Mouse (Mus musculus): Measurements from ENCODE around the gene Phlda1. TPM values are rescaled to one million over a fixed set of nuclear protein-coding genes. Genes with fewer than 3 reads are reported as not detected.

Phlda1 gene
- polyA plus RNA-seq, 1 experiment from 2014 or later, result 106 TPM

- no peaks in the 10 kb centered on the region for H3K27me3 ChIP-seq
- no peaks in the 10 kb centered on the region for H3K36me3 ChIP-seq
- H3K9me3 ChIP-seq, result no peaks in the 10 kb centered on the region
- WGBS, result 79% methylated on average over 4 of the region's 4 CpGs
- no peak overlapping the region for H3K4me2 ChIP-seq
- H3K27ac ChIP-seq (replicated peaks), result no peak overlapping the region
- H3K4me3 ChIP-seq, result no peak overlapping the region
- ATAC-seq (ENCODE audit: low read depth), result no peak
- peaks cover 15% of the 10 kb centered on the region for H3K4me1 ChIP-seq (replicated peaks)
- no peak overlapping the region for H3K9ac ChIP-seq
Measured at GRCm38 (mm10) chr10:111518350-111518749, 12.3 kb downstream of the Phlda1 start.

- Histone ChIP-seq H3K9ac (no peak overlapping the region), H3K4me2 (peak overlapping the region; percentile 39), H3K9me3 (no peaks in the 10 kb centered on the region), H3K27me3 (no peaks in the 10 kb centered on the region), H3K4me1 (replicated peaks) (peaks cover 30% of the 10 kb centered on the region), H3K4me3 (no peak overlapping the region), H3K27ac (replicated peaks) (peak overlapping the region; percentile 56), H3K36me3 (no peaks in the 10 kb centered on the region)
- 58% methylated on average over 24 of the region's 24 CpGs for WGBS
- ATAC-seq (ENCODE audit: low read depth), result no peak; the same call in 1 of the 2 replicates
Measured at GRCm38 (mm10) chr10:111519620-111520370, 13.7 kb downstream of the Phlda1 start.

GRCm38 (mm10) chr10:111520621-111521020 lies 14.5 kb downstream of the Phlda1 start:
- H3K4me1 ChIP-seq (replicated peaks), result peaks cover 32% of the 10 kb centered on the region
- no peak overlapping the region for H3K27ac ChIP-seq (replicated peaks)
- H3K36me3 ChIP-seq, result no peaks in the 10 kb centered on the region
- no peak overlapping the region for H3K9ac ChIP-seq
- H3K27me3 ChIP-seq, result no peaks in the 10 kb centered on the region
- H3K4me3 ChIP-seq, result no peak overlapping the region
- H3K4me2 ChIP-seq, result no peak overlapping the region
- no peaks in the 10 kb centered on the region for H3K9me3 ChIP-seq
- WGBS, result 69% methylated on average over 3 of the region's 3 CpGs
- no peak for ATAC-seq (ENCODE audit: low read depth)

GRCm38 (mm10) chr10:111521636-111522035 lies 15.6 kb downstream of the Phlda1 start:
- no peaks in the 10 kb centered on the region for H3K36me3 ChIP-seq
- H3K4me3 ChIP-seq, result no peak overlapping the region
- H3K9me3 ChIP-seq, result no peaks in the 10 kb centered on the region
- H3K4me2 ChIP-seq, result no peak overlapping the region
- H3K4me1 ChIP-seq (replicated peaks), result peaks cover 32% of the 10 kb centered on the region
- no peak overlapping the region for H3K27ac ChIP-seq (replicated peaks)
- H3K9ac ChIP-seq, result no peak overlapping the region
- WGBS, result 65% methylated on average over 4 of the region's 4 CpGs
- ATAC-seq (ENCODE audit: low read depth), result no peak
- no peaks in the 10 kb centered on the region for H3K27me3 ChIP-seq

GRCm38 (mm10) chr10:111522230-111522629 lies 16.1 kb downstream of the Phlda1 start:
- Histone ChIP-seq H3K4me1 (replicated peaks) (peaks cover 32% of the 10 kb centered on the region), H3K27me3 (no peaks in the 10 kb centered on the region), H3K36me3 (no peaks in the 10 kb centered on the region), H3K27ac (replicated peaks) (no peak overlapping the region), H3K9me3 (no peaks in the 10 kb centered on the region), H3K9ac (no peak overlapping the region), H3K4me3 (no peak overlapping the region), H3K4me2 (no peak overlapping the region)
- 73% methylated on average over 4 of the region's 4 CpGs for WGBS
- no peak for ATAC-seq (ENCODE audit: low read depth)

- H3K27me3 ChIP-seq, result no peaks in the 10 kb centered on the region
Measured at GRCm38 (mm10) chr10:111523894-111524293, 17.8 kb downstream of the Phlda1 start.

GRCm38 (mm10) chr10:111527057-111527456 lies 21.0 kb downstream of the Phlda1 start:
- Histone ChIP-seq H3K9ac (no peak overlapping the region), H3K9me3 (no peaks in the 10 kb centered on the region), H3K36me3 (no peaks in the 10 kb centered on the region), H3K27ac (replicated peaks) (no peak overlapping the region), H3K27me3 (no peaks in the 10 kb centered on the region), H3K4me1 (replicated peaks) (peaks cover 22% of the 10 kb centered on the region), H3K4me2 (no peak overlapping the region), H3K4me3 (no peak overlapping the region)
- ATAC-seq (ENCODE audit: low read depth), result no peak
- WGBS, result 78% methylated on average over 5 of the region's 5 CpGs

More at GRCm38 (mm10) chr10:111523894-111524293, 17.8 kb downstream of the Phlda1 start:
- ATAC-seq (ENCODE audit: low read depth), result peak; percentile 30; the same call in 1 of the 2 replicates
- Histone ChIP-seq H3K4me3 (no peak overlapping the region), H3K9me3 (no peaks in the 10 kb centered on the region), H3K4me1 (replicated peaks) (peaks cover 32% of the 10 kb centered on the region), H3K36me3 (no peaks in the 10 kb centered on the region), H3K27ac (replicated peaks) (0 out of 2 replicates have a peak overlapping the region, but pooled peaks have one; percentile 25), H3K9ac (no peak overlapping the region), H3K4me2 (no peak overlapping the region)
- WGBS, result 31% methylated on average over 12 of the region's 12 CpGs

- no peak overlapping the region for H3K9ac ChIP-seq
- no peaks in the 10 kb centered on the region for H3K27me3 ChIP-seq
- H3K4me2 ChIP-seq, result no peak overlapping the region
- H3K4me1 ChIP-seq (replicated peaks), result peaks cover 22% of the 10 kb centered on the region
- no peaks in the 10 kb centered on the region for H3K36me3 ChIP-seq
- no peak overlapping the region for H3K4me3 ChIP-seq
- no peak for ATAC-seq (ENCODE audit: low read depth)
- 87% methylated on average over 7 of the region's 7 CpGs for WGBS
- no peaks in the 10 kb centered on the region for H3K9me3 ChIP-seq
- H3K27ac ChIP-seq (replicated peaks), result no peak overlapping the region
Measured at GRCm38 (mm10) chr10:111527613-111528012, 21.5 kb downstream of the Phlda1 start.

- Histone ChIP-seq H3K27ac (replicated peaks) (no peak overlapping the region), H3K9ac (no peak overlapping the region), H3K9me3 (no peaks in the 10 kb centered on the region), H3K4me1 (replicated peaks) (peaks cover 18% of the 10 kb centered on the region), H3K4me3 (no peak overlapping the region), H3K4me2 (no peak overlapping the region), H3K36me3 (no peaks in the 10 kb centered on the region), H3K27me3 (no peaks in the 10 kb centered on the region)
- ATAC-seq (ENCODE audit: low read depth), result no peak
- WGBS, result 78% methylated on average over 4 of the region's 4 CpGs
Measured at GRCm38 (mm10) chr10:111528283-111528682, 22.2 kb downstream of the Phlda1 start.

GRCm38 (mm10) chr10:111530398-111530797 lies 24.3 kb downstream of the Phlda1 start:
- Histone ChIP-seq H3K27me3 (no peaks in the 10 kb centered on the region), H3K9me3 (no peaks in the 10 kb centered on the region), H3K9ac (no peak overlapping the region), H3K4me2 (no peak overlapping the region), H3K4me1 (replicated peaks) (no peaks in the 10 kb centered on the region; the same call in 1 of the 2 replicates), H3K36me3 (no peaks in the 10 kb centered on the region), H3K27ac (replicated peaks) (no peak overlapping the region), H3K4me3 (no peak overlapping the region)
- ATAC-seq (ENCODE audit: low read depth), result no peak
- 86% methylated on average over 7 of the region's 7 CpGs for WGBS

- H3K9ac ChIP-seq, result no peak overlapping the region
- no peak overlapping the region for H3K4me2 ChIP-seq
- H3K36me3 ChIP-seq, result no peaks in the 10 kb centered on the region
- WGBS, result 69% methylated on average over 8 of the region's 8 CpGs
- no peak overlapping the region for H3K27ac ChIP-seq (replicated peaks)
- H3K4me3 ChIP-seq, result no peak overlapping the region
- H3K27me3 ChIP-seq, result no peaks in the 10 kb centered on the region
- H3K9me3 ChIP-seq, result no peaks in the 10 kb centered on the region
- no peak for ATAC-seq (ENCODE audit: low read depth)
- H3K4me1 ChIP-seq (replicated peaks), result peaks cover 11% of the 10 kb centered on the region
Measured at GRCm38 (mm10) chr10:111534691-111535090, 28.6 kb downstream of the Phlda1 start.

GRCm38 (mm10) chr10:111537410-111537809 lies 31.3 kb downstream of the Phlda1 start:
- H3K36me3 ChIP-seq, result no peaks in the 10 kb centered on the region
- ATAC-seq (ENCODE audit: low read depth), result no peak; the same call in 1 of the 2 replicates
- H3K4me1 ChIP-seq (replicated peaks), result peaks cover 15% of the 10 kb centered on the region
- WGBS, result 77% methylated on average over 19 of the region's 19 CpGs
- peak overlapping the region; percentile 10; the same call in 1 of the 2 replicates for H3K4me2 ChIP-seq
- H3K9me3 ChIP-seq, result no peaks in the 10 kb centered on the region
- peak overlapping the region; percentile 34; the same call in 1 of the 2 replicates for H3K27ac ChIP-seq (replicated peaks)
- H3K4me3 ChIP-seq, result no peak overlapping the region
- H3K9ac ChIP-seq, result no peak overlapping the region
- no peaks in the 10 kb centered on the region for H3K27me3 ChIP-seq
